Mouse (Mus musculus): Measurements from ENCODE around the gene Mdfic. TPM values are rescaled to one million over a fixed set of nuclear protein-coding genes. Genes with fewer than 3 reads are reported as not detected.
"Not testable (repeated sequence)": the region's sequence is repeated elsewhere in the genome, so short reads cannot be mapped to it uniquely, and the experiment has no call there.

Mdfic gene
- total RNA-seq (2017) = 10.7 and 13.0 TPM in 2 replicates

DNA sequence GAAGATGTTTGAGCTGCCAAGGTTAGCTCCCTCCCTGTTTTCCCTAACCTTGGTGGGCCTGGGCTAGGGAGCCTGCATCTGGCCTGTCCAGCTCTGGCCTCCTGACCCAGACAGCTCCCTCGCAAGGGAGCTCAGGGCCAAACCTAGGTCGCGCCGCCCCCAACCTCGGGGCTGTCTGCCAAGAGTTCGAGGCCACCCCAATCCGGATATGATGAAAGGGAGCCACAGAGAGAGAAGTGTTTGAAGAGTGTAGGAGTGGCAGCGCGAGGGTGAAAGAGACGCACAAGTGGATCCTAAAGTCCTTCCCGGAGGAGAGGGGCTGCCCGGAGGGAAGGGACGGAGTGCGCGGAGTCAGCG is at the start of gene Mdfic:
Gene Mdfic (plus strand): TSS at position 201 of the 357 bp plus-strand sequence.
- ATAC-seq (ENCODE audit: extremely low read depth, insufficient number of reproducible peaks, low FRiP score, poor library complexity, severe bottlenecking) = peak; percentile 40; the same call in 1 of the 2 replicates

DNA sequence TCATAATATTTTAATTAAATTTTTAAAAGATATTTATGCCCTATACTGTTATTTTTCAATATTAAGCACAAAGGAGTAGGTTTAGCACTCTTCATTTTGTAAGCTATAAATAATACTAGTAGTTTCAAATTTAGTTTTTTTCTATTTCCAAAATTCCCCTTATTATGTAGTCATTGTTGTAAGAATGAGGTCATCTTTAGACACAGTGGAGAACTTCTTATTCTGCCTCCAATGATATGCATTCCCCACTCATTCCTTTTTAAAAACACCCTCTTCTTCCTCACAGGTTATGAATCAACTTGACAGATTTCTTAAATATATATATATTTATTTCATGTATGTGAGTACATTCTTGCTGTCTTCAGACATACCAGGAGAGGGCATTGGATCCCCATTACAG is 49.1 kb upstream of the Mdfic start:
- ATAC-seq (ENCODE audit: extremely low read depth, insufficient number of reproducible peaks, low FRiP score, poor library complexity, severe bottlenecking) = no peak

DNA sequence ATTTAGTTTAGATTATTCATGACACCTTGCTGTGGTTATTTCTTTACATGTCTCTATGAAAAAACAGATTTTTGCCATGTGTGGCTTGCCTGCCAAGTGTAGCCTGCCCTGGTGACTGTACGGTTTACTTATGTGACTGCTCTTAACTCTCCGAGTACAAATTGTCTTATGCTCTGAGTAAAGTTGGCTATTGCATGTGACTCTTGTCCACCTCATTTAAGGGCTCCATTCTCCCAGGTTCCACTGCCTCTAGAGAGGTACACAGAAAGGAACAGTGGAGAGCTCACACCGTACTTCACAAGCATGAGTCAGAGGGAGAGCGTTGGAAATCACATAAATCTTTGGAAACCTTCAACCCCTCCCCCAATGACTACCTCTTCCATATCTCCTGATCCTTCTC is 10.4 kb upstream of the Mdfic start:
- ATAC-seq (ENCODE audit: extremely low read depth, insufficient number of reproducible peaks, low FRiP score, poor library complexity, severe bottlenecking) = no peak

DNA sequence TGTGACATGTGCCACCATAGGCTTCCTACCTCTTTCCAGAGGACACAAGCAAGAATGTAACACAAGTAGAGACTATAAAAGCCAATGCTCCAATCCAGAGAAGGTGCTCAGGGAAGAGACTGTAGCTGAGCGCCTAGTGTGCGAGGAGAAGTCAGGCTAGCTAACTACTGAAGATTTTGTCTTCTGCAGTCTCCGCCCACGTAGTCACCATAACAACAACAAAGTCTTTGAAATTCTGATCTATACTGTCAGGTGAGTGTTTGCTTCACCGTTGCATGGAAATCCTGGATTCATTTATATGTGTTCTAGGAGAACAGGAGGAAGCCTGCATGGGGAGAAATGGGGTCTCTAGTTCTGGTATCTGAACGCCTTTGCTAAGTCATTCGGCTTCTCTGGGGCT is 9.8 kb upstream of the Mdfic start:
- ATAC-seq (ENCODE audit: extremely low read depth, insufficient number of reproducible peaks, low FRiP score, poor library complexity, severe bottlenecking) = no peak

DNA sequence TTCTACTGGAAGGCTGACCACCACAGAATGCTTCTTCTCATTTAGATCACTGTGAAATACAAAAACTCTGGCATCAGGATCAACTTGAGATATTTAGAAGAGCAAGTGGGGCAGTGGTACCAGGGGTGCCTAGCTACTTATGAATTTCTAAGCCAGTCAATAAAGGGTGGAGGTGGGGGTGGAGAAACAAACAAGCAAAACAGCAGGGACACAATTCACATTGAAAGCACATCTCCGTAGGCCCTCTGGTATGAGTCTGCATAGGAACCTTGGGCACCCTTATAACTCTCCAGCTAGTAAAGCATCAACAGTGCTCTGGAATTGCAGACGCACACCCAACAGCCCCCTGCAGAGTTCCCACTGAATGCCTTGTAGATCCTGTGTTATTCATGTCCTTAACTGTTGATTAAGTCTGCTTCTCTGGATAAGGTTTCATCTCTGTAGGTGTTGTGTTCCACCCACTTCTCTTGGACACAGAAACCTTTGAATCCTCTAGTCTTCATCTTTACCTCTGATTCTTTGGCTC is 7.5 kb upstream of the Mdfic start:
- no peak for ATAC-seq (ENCODE audit: extremely low read depth, insufficient number of reproducible peaks, low FRiP score, poor library complexity, severe bottlenecking)

DNA sequence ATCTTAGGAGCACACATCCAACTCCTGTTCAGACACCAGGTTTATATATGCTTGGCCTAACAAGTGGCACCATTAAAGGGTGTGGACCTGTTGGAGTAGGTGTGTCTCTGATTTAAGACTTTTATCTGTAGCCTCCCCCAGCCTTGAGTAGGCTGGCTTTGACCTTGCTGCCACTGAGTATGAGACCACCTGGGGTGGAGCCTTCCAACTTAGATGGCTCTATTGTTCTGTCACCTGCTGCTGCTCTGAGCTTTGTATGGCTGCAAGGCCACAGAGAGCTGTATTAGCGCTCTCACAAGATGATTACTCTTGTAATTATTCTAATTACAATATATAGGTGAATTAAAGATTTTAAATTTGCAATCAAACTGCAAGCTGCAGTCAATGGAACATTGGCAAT is 6.4 kb upstream of the Mdfic start:
- not testable (repeated sequence) for ATAC-seq (ENCODE audit: extremely low read depth, insufficient number of reproducible peaks, low FRiP score, poor library complexity, severe bottlenecking)

DNA sequence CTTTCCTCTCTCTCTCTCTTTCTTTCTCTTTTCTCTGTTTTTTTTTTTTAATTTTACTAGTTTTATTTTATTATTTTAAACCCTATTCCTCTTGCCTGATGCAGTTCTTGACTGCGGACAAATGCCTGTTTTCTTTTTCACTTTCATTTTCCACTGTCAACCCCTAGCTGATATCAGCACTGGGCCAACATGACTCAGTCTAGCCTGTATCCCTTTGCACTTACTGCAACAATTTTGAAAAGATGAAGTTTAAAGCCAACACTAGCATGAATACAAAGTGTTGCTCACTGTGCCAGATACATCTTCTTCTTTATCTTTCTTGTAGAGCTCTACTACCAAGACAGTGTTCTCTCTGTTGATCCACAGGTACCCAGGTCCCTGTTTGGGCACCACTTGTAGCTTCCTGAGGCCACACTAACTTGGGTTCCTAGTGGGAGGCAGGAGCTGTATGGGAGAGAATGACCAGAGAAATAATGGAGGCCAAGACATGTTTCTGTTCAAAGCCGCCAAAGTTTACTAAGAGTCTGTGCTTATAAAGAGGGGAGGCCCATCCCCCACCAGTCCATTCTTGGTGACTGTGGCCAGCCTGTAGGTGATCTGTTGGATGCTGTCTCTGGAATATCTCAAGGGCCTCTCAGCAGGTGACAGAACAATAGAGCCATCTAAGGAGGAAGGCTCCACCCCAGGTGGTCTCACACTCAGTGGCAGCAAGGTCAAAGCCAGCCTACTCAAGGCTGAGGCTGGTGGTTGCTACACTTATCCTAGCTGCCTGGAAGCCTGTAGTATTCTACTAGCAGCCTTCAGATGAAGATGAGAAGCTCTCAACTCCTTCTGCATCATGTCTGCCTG is 5.2 kb upstream of the Mdfic start:
- no peak for ATAC-seq (ENCODE audit: extremely low read depth, insufficient number of reproducible peaks, low FRiP score, poor library complexity, severe bottlenecking)

DNA sequence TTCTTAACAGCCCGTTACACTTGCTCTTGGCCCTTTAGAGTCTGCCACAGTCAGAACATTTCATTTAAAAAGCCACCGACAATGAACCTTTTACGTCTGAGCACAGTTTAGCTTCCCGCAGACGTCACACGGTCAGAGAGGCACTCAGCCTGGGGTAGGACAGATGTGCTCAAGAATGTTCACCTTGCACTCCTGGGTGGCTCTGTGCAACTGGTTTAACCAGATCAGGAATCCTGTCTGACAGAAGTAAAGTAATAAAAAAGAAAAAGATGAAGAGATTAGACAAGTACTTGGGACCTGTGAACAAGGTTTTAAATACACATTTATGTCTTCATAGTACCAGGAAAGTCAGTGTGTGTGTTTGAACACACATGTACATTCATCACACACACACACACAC is 542 bp upstream of the Mdfic start:
- no peak for ATAC-seq (ENCODE audit: extremely low read depth, insufficient number of reproducible peaks, low FRiP score, poor library complexity, severe bottlenecking)

DNA sequence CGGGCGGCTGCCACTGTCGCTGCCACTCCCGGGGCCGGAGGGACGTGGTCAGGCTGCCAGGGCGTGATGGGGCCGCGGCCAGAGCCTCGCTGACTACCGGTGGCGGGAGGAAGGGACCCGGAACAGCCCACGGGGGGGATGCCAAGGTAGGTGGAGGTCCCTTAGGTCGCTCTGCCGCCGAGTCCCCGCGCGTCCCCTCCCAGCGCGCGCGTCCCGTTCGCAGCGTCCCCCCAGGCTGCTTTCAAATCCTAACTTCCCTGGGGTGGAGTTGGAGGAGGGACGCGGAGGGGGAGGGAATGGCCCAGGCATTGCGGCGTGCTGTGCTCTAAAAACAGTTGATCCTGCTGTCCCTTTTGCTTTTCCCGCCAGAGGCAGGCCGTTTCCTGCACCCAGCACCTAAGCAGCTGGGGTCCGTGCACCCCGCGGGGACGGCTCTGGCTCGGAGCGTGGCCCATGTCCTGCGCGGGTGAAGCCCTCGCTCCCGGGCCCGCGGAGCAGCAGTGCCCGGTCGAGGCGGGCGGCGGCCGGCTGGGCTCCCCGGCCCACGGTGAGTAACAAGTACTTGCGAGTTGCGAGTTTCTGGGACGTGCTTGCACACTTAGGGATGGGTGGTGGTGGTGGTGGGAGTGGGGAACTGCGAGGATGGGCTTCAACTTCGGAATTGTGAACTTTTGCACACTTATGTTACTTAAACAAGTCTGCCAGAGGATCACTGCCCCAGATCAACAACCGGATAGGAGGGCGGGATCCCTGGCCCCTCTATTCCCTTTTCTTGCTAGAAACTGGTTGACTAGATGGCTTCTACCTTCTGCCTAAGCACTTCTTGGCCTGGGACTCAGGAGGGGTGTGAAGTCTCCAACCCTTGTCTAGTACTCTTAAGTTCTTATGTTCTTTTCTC is 606 bp downstream of the Mdfic start:
- ATAC-seq (ENCODE audit: extremely low read depth, insufficient number of reproducible peaks, low FRiP score, poor library complexity, severe bottlenecking) = peak; percentile 61

DNA sequence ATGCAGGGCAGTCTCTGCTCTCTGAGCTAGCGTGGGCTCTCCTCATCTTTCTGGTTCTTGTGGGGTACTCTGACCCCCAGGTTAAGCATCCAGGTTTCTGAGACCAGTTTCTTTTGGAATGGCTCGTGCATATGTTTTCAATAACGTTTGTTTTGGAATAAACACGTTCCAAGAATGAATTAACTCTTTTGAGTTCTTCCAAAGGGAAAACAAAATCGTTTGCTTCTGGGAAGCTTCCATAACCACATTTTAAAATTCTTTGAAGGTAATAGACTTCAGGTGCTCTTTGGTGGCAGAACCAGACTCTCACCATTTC is 1.2 kb downstream of the Mdfic start:
- no peak for ATAC-seq (ENCODE audit: extremely low read depth, insufficient number of reproducible peaks, low FRiP score, poor library complexity, severe bottlenecking)

DNA sequence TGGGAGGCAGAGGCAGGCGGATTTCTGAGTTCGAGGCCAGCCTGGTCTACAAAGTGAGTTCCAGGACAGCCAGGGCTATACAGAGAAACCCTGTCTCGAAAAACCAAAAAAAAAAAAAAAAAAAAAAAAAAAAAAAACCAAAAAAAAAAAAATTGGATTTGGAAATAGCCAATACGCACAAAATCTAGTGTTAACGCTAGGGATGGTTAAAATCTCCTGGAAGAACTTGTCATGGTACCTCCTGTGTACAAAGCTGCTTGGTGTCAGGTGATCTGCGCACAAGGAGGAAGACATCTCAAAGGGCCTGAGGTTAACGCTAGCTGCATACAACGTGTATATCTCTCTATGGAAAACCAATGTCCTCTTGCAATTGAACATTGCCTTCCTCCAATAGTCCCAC is 2.2 kb downstream of the Mdfic start:
- ATAC-seq (ENCODE audit: extremely low read depth, insufficient number of reproducible peaks, low FRiP score, poor library complexity, severe bottlenecking) = not testable (repeated sequence)

DNA sequence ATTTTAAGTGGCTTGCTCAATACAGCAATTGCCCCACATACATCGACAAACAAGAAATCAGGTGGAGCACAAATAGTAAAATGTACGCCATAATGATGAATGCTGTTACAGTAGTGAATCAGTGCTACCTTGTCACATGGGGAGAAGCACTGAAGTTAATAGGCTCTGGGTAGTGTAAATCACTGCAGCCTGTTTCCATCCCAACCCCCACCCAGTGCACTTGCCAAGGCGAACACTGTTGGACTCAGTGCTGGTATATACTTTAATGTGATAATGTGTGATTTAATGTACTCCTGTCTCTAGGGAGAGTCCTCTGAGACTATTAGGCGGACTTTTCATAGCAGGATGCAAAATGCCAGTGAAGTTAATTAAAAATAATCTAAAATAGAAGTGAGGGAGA is 3.8 kb downstream of the Mdfic start:
- no peak for ATAC-seq (ENCODE audit: extremely low read depth, insufficient number of reproducible peaks, low FRiP score, poor library complexity, severe bottlenecking)

DNA sequence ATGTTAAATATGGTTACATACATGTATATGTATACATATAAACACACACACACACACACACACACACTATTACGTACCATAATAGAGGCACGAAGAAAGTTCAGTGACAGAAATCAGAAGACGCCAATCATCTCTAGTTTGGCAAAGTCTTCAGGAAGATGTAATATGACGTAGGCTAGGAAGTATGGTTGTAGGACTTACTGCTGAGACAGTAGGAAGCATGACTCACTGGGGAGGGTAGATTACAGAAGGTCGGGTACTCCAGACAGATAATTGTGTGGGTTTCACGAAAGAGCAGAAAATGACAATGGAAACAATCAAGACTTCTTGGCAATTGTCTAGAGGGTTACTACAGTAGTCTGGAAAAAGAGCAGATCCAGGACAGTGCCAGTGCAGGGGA is 6.0 kb downstream of the Mdfic start:
- ATAC-seq (ENCODE audit: extremely low read depth, insufficient number of reproducible peaks, low FRiP score, poor library complexity, severe bottlenecking) = no peak

DNA sequence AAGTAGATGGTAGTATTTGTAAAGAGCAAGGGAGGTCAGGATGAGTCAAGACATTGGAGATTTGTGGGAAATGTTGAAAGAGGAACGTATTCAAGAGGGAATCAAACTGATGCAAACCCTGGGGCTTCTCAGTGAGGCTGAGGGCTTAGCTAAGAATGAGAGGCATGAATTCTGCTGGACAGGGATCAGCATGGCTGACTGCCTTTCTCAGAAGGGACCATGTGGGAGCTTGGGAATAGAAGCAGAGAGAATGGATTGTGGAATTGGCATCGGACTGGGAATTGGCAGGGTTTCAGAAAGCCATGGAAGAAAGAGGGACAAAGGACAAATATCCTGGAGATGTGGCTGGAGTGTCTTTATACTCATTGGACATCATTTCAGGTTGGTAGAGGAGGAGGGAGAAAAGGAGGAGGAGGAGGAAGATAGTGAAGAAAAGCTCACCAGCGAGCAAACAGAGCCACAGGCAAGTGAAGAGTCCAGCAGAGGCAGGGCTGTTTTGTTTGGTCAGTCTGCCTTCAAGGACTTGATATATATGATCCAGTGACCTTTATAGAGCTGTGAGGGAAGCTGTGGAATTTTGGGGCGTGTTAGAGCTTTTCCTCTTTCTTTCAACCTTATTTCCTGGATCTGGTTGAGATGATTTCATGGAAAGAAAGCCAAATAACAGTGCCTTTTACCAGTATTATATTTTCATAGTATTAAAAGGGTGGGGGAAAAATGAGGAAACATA is 7.4 kb downstream of the Mdfic start:
- no peak for ATAC-seq (ENCODE audit: extremely low read depth, insufficient number of reproducible peaks, low FRiP score, poor library complexity, severe bottlenecking)

DNA sequence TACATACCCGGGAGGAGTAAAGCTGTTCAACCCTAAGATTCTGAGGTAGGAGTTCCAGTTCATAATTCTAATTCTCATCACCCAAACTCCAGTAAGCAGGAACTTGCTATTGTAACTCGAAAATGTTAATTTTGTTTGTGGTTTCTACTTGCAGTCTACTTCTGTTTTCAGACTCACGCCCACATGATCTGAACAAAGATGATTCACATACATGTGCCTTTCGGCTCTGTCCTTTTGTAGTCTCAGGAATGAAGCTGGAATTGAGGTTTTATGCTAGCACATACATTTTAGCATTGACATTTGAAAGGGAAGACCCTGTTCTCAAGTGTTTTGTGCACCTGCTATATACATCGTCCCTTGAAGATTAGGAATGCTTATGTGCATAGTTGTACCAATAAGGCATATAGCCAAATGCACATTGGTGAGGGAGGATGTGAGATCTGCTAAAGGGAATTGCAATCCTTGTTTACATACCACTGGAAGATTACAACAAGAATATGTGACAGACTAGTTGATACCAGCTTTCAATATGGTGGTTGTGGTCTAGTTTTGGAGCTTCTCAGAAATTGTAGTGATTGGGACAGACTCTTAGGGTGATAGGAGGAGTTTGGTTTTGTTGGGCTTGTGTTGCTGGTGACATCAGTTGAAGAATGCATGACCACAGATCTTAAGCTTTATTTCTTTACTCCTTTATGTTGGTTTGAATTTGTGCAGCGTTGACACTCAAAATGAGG is 8.6 kb downstream of the Mdfic start:
- peak; percentile 82 for ATAC-seq (ENCODE audit: extremely low read depth, insufficient number of reproducible peaks, low FRiP score, poor library complexity, severe bottlenecking)

DNA sequence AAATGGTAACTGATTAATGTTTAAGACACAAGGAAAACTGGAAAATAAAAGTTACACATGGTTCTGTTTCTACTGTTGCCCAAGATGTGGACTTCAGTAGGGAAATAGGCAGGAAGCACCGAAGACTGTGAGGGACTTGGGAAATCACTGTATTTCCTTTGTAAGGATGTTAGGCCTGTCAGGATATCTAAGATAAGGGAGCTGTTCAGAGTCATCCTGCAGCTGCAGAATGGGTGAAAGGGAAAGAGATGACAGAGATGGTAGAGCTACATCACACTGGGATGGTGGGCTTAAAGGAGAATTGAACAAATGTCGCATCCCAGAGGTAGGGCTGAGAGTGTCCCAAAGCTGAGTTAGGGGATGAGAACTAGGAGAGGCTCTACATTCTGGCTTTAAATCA is 9.8 kb downstream of the Mdfic start:
- ATAC-seq (ENCODE audit: extremely low read depth, insufficient number of reproducible peaks, low FRiP score, poor library complexity, severe bottlenecking) = no peak

DNA sequence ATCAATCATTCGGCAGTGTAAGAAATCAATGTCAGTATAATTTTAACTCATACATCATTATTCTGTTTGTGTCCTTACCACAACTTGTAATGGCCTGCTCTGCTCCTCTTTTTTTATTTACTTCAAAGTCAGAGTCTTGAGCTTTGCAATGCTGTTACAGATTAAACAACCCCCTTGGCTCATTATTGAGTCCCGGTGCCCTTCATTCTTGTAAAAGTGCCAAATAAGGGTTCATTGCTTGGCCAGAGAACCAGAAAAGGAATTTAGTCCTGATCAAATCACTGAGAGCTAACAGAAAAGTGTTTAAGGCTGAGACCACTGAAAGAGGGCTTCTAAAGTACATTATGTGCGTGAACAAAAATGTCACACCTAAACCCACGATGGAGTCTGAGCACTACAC is 10.2 kb downstream of the Mdfic start:
- ATAC-seq (ENCODE audit: extremely low read depth, insufficient number of reproducible peaks, low FRiP score, poor library complexity, severe bottlenecking) = no peak

DNA sequence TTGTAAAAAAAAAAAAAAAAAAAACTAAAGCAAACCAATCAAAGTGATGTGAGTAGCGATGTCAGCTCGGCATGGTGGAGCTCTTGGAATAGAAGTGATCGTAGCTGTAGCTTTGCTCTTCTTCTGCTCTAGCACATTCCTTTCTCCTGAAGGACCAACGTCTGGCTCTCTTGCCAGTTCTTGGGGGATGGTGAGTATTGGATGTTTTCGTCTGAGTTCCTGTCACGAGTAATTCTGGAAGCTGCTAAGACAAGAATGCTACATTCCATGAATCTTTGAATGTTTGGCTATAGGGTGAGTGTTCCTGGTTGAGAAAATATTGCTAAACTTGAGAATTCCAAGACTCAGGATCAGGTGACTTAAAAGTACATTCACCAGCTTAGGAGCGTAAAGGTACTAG is 11.0 kb downstream of the Mdfic start:
- no peak for ATAC-seq (ENCODE audit: extremely low read depth, insufficient number of reproducible peaks, low FRiP score, poor library complexity, severe bottlenecking)
